Mouse (Mus musculus): ENCODE results near the gene Kat2b. TPM values are rescaled to one million over a fixed set of nuclear protein-coding genes. Genes with fewer than 3 reads are reported as not detected.

Gene Kat2b
- polyA plus RNA-seq, 1 experiment = 13.1 TPM

- no peak for TF ChIP-seq CTCF (IDR thresholded peaks at IDR 0.05; ENCODE audit: borderline replicate concordance, extremely low read depth, insufficient read depth, insufficient read length)
- no peak for TF ChIP-seq POLR2A (IDR thresholded peaks at IDR 0.05; ENCODE audit: borderline replicate concordance, extremely low read depth, insufficient read depth, insufficient read length, poor library complexity, severe bottlenecking)
These were observed 89.3 kb downstream of the Kat2b start for GRCm38 (mm10) chr17:53655959-53656358.

DNA sequence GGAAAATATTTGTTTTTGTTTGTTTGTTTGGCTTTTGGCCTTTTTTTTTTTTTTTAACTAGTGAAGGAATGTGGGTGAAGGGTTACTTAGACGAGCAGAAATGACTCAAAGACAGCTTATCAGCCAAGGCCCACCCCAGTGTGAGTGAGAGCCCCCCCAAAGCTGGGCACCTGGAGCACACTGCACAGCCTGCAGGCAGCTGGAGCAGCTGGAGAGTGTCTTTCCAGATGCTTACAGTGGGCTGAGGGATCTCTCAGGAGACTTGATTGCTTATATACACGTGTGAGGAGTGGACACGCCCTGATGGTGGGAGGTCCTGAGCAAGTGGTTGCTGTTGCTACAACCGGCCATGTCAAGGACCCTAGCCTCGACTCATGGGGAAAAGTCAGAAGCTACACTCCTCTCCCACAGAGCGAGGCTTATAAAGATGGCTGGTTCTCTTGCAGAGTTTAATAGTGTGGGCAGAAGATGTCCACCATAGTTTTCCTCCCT is 89.8 kb downstream of the Kat2b start:
- no peak for DNase-seq (ENCODE audit: low read depth)
- no peak for TF ChIP-seq POLR2A (IDR thresholded peaks at IDR 0.05; ENCODE audit: borderline replicate concordance, extremely low read depth, insufficient read depth, insufficient read length, poor library complexity, severe bottlenecking)
- TF ChIP-seq CTCF (IDR thresholded peaks at IDR 0.05; ENCODE audit: borderline replicate concordance, extremely low read depth, insufficient read depth, insufficient read length) = no peak

More at GRCm38 (mm10) chr17:53655959-53656358, 89.3 kb downstream of the Kat2b start:
- no peak for DNase-seq (ENCODE audit: low read depth)

DNA sequence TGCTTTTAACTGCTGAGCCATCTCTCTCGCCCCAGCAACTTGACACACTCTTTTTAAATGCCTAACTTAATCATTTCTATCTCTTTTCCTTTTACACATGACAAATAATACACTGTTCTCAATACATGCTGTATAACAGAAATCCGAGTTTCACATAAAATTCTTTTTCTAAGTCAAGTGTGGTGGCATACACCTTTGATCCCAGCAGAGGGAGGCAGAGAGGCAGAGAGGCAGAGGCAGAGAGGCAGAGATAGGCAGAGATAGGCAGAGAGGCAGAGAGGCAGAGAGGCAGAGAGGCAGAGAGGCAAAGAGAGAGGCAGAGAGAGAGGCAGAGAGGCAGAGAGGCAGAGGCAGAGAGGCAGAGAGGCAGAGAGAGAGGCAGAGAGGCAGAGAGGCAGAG is 90.7 kb downstream of the Kat2b start:
- peak; percentile 49; the same call in 1 of the 2 replicates for TF ChIP-seq CTCF (IDR thresholded peaks at IDR 0.05; ENCODE audit: borderline replicate concordance, extremely low read depth, insufficient read depth, insufficient read length)
- peak; percentile 16 for DNase-seq (ENCODE audit: low read depth)

GRCm38 (mm10) chr17:53658668-53659067 is 92.0 kb downstream of the Kat2b start:
- TF ChIP-seq CTCF (IDR thresholded peaks at IDR 0.05; ENCODE audit: borderline replicate concordance, extremely low read depth, insufficient read depth, insufficient read length) = no peak
- TF ChIP-seq POLR2A (IDR thresholded peaks at IDR 0.05; ENCODE audit: borderline replicate concordance, extremely low read depth, insufficient read depth, insufficient read length, poor library complexity, severe bottlenecking) = no peak

DNA sequence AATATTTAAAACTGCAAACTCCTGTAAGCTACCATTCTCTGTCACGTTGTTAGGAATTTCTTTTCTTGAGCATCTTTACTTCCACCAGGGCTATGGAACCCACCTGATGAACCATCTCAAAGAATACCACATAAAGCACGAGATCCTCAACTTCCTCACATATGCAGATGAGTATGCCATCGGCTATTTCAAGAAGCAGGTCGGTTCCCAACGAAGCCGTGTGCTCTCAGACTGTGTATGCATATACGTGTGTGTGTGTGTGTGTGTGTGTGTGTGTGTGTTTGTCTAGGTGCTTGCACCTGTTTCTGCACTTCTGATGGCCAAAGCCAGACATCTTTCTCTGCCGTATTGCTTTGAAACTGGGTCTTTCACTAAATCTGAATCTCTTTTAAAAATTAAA is 92.6 kb downstream of the Kat2b start:
- TF ChIP-seq CTCF (IDR thresholded peaks at IDR 0.05; ENCODE audit: borderline replicate concordance, extremely low read depth, insufficient read depth, insufficient read length) (no peak), POLR2A (IDR thresholded peaks at IDR 0.05; ENCODE audit: borderline replicate concordance, extremely low read depth, insufficient read depth, insufficient read length, poor library complexity, severe bottlenecking) (no peak)

More at GRCm38 (mm10) chr17:53658668-53659067, 92.0 kb downstream of the Kat2b start:
- DNase-seq (ENCODE audit: low read depth) = peak; percentile 66

DNA sequence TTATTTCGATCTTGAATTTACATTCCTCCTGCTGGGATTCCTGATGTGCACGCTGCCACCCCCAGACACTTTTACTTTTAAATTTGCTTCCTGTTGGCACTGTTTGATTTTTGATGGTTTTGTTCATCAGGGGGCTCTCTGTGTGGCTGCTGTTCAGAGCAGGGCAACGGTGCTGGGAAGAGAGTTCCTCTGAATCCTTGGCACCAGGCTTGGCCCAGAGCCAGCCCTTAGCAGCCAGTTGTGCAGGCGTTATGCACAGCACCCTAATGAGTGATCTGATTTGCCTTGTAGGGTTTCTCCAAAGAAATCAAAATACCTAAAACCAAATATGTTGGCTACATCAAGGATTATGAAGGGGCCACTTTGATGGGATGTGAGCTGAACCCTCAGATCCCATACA is 93.1 kb downstream of the Kat2b start:
- no peak for TF ChIP-seq CTCF (IDR thresholded peaks at IDR 0.05; ENCODE audit: borderline replicate concordance, extremely low read depth, insufficient read depth, insufficient read length)
- no peak for TF ChIP-seq POLR2A (IDR thresholded peaks at IDR 0.05; ENCODE audit: borderline replicate concordance, extremely low read depth, insufficient read depth, insufficient read length, poor library complexity, severe bottlenecking)
- peak; percentile 83 for DNase-seq (ENCODE audit: low read depth)

More for the DNA sequence above, 92.6 kb downstream of the Kat2b start:
- DNase-seq (ENCODE audit: low read depth) = peak; percentile 17

- DNase-seq (ENCODE audit: low read depth) = peak; percentile 46
- TF ChIP-seq CTCF (IDR thresholded peaks at IDR 0.05; ENCODE audit: borderline replicate concordance, extremely low read depth, insufficient read depth, insufficient read length) = no peak
- TF ChIP-seq POLR2A (IDR thresholded peaks at IDR 0.05; ENCODE audit: borderline replicate concordance, extremely low read depth, insufficient read depth, insufficient read length, poor library complexity, severe bottlenecking) = no peak
These were observed 94.6 kb downstream of the Kat2b start for GRCm38 (mm10) chr17:53661056-53661840.

DNA sequence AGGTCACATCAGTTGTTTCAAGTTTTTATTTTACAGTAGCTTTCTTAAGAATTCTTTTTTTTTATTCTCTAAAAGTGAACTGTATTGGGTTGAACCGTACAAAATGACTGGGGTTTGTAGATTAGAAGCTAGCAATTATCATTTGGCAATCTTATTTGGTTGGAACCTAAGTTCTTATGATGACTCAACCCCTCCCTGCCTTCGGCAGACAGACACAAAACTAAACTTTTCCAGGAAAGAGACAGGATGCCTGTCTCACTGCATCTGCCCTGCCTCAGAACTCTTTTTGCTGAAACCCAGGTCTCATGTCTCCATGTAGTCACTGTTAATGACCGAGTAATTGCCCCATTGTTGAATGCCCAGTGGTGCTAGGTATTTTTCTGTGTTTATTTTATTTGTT is 97.6 kb downstream of the Kat2b start:
- no peak for TF ChIP-seq POLR2A (IDR thresholded peaks at IDR 0.05; ENCODE audit: borderline replicate concordance, extremely low read depth, insufficient read depth, insufficient read length, poor library complexity, severe bottlenecking)
- TF ChIP-seq CTCF (IDR thresholded peaks at IDR 0.05; ENCODE audit: borderline replicate concordance, extremely low read depth, insufficient read depth, insufficient read length) = no peak
- DNase-seq (ENCODE audit: low read depth) = no peak

DNA sequence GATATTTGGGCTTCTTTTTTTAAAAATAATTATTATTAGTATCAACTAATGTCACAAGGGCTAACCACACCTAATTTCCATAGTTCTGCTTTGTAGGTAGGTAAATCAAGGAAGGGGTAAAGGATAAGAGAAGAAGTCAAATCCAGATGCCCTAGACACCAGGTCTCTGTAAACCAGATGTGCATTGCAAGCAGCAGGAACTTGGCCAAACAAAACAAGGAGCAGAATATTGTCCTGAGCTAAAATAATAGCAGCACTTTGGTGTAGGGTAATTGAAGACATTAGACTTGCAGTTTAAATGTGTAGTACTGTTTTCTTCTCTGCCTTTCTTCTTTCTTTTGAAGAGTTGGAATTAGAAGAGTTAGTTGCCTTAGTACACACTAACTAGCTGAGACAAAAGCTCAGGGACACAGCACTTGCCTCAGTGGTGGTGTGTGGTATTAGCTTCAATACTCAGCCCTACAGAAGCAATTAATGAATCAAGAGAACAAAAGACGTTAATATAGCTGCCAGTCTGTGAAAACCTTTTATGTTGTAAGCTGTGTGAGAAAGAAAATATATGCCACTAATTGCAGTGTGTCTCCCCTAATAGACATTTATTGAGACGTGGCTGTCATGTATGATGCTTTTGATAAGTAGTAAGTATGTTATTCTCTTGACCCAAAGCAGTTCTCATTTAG is 98.2 kb downstream of the Kat2b start:
- peak; percentile 50 for DNase-seq (ENCODE audit: low read depth)
- no peak for TF ChIP-seq CTCF (IDR thresholded peaks at IDR 0.05; ENCODE audit: borderline replicate concordance, extremely low read depth, insufficient read depth, insufficient read length)
- TF ChIP-seq POLR2A (IDR thresholded peaks at IDR 0.05; ENCODE audit: borderline replicate concordance, extremely low read depth, insufficient read depth, insufficient read length, poor library complexity, severe bottlenecking) = no peak

DNA sequence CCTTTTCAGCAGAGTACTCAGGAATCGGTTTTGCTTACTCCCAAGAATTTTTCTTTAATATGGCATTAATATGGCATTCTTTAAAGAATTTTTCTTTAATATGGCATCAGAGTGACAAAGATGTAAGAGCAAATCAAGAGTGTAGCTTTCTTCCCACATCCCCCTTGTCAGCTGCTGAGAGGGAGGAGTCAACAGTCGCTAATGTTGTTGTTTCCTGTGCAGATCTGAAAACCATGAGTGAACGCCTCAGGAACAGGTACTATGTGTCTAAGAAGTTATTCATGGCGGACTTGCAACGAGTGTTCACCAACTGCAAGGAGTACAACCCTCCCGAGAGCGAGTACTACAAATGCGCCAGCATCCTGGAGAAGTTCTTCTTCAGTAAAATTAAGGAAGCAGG is 103.8 kb downstream of the Kat2b start:
- DNase-seq (ENCODE audit: low read depth) = no peak
- no peak for TF ChIP-seq POLR2A (IDR thresholded peaks at IDR 0.05; ENCODE audit: borderline replicate concordance, extremely low read depth, insufficient read depth, insufficient read length, poor library complexity, severe bottlenecking)

DNA sequence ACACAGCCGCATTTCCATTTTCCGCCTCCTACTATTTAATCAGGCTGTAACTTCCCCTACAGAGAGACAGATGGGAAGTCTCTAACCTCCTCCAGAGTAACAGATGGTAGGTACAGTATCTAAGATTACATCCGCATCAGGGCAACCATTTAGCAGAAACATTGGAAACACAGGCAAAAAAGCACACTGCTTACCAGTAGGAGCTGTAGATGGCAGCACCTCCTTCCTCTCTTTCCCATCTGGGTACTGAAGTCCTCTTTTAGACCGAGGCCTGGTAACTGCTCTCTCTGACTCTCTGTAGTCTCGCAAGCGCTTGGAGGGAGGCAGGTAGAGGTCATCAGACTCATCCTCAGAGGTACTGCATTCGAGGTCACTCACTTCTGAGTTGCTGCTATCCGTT is 112.1 kb downstream of the Kat2b start:
- TF ChIP-seq CTCF (IDR thresholded peaks at IDR 0.05; ENCODE audit: borderline replicate concordance, extremely low read depth, insufficient read depth, insufficient read length) (peak; percentile 44; the same call in 1 of the 2 replicates), POLR2A (IDR thresholded peaks at IDR 0.05; ENCODE audit: borderline replicate concordance, extremely low read depth, insufficient read depth, insufficient read length, poor library complexity, severe bottlenecking) (no peak)
- DNase-seq (ENCODE audit: low read depth) = peak; percentile 90
